Mouse (Mus musculus) limb, embryonic 14.5 days (tissue): ENCODE measurements around the gene Tenm2. TPM values are rescaled to one million over a fixed set of nuclear protein-coding genes. Genes with fewer than 3 reads are reported as not detected.

Experiments used
- ATAC-seq: fragments of 200-750 bp; cut with Nextera tagmentation; 2 replicates; pipeline ENCODE4 v1.8.0; 2017; ENCODE audit warnings: low read depth, moderate number of reproducible peaks, moderate TSS enrichment; ENCODE audit not compliant: low FRiP score
- DNase-seq: peaks from one replicate; pipeline ENCODE4 v3.0.0-alpha.2; 2015; ENCODE audit warnings: low spot score
- H3K27ac ChIP-seq: fragments of 300-500 bp; sonication (generic); replicated peaks from 2 replicates; pipeline ENCODE4 v1.5.1; 2014; ENCODE audit warnings: low read depth, mild to moderate bottlenecking, low read length, moderate library complexity, mixed read lengths
- H3K27me3 ChIP-seq: fragments of 300-500 bp; sonication (generic); 2 replicates; pipeline ENCODE4 v1.6.1; 2014; ENCODE audit warnings: low read length, mixed read lengths; ENCODE audit not compliant: control insufficient read depth, insufficient read depth
- H3K36me3 ChIP-seq: fragments of 300-500 bp; sonication (generic); 2 replicates; pipeline ENCODE4 v1.6.1; 2014; ENCODE audit warnings: mild to moderate bottlenecking, low read length, moderate library complexity, mixed read lengths; ENCODE audit not compliant: control insufficient read depth, insufficient read depth
- H3K4me1 ChIP-seq: fragments of 300-500 bp; sonication (generic); 2 replicates; pipeline ENCODE4 v1.6.1; 2014; ENCODE audit warnings: antibody characterized with exemption, low read length, mixed read lengths; ENCODE audit not compliant: control insufficient read depth, insufficient read depth
- H3K4me2 ChIP-seq: fragments of 300-500 bp; sonication (generic); replicated peaks from 2 replicates; pipeline ENCODE4 v1.6.1; 2014; ENCODE audit warnings: low read depth, mild to moderate bottlenecking, low read length, moderate library complexity; ENCODE audit not compliant: severe bottlenecking
- H3K4me3 ChIP-seq: fragments of 300-500 bp; sonication (generic); replicated peaks from 2 replicates; pipeline ENCODE4 v1.5.1; 2014; ENCODE audit warnings: low read length
- H3K9ac ChIP-seq: fragments of 300-500 bp; sonication (generic); 2 replicates; pipeline ENCODE4 v1.6.1; 2014; ENCODE audit warnings: mild to moderate bottlenecking, low read depth, low read length, moderate library complexity; ENCODE audit not compliant: severe bottlenecking
- H3K9me3 ChIP-seq: fragments of 300-500 bp; sonication (generic); 2 replicates; pipeline ENCODE4 v1.6.1; 2016; ENCODE audit warnings: low read length; ENCODE audit not compliant: control insufficient read depth
- POLR2A ChIP-seq: fragments of 200-500 bp; IDR thresholded peaks from 2 replicates; pipeline ENCODE4 v1.8.0; 2012; ENCODE audit warnings: inconsistent platforms, mild to moderate bottlenecking, moderate library complexity, borderline replicate concordance; ENCODE audit not compliant: insufficient read depth, insufficient read length; ENCODE audit errors: extremely low read depth
- WGBS: fragments of 180-500 bp; shearing (Covaris S2); extraction: QIAGEN DNeasy Blood & Tissue Kit; methylation state at CpG from one replicate; pipeline ENCODE4 v1.1.7; 2014; 5-methylcytosine and 5-hydroxymethylcytosine counted together
- polyA plus RNA-seq, 2 experiments: library from polyadenylated mRNA; depleted of rRNA in 1 of 2; stranded (reverse) in 1 of 2; unstranded in 1 of 2; fragments of >200 nt; fragmentation: Nextera tagmentation in 1 of 2; extraction: Ambion mirVana in 1 of 2; gene quantifications; 2 replicates each; pipeline versions ENCODE4 v1.2.1 to v1.2.3; 2012 to 2014

Gene Tenm2
- polyA plus RNA-seq, 2 experiments: 3.7 to 5.6 TPM

GRCm38 (mm10) chr11:36441801-36442200 lies 794.0 kb downstream of the Tenm2 start:
- H3K4me2 ChIP-seq: no peak overlapping the region
- no peaks in the 10 kb centered on the region for H3K27me3 ChIP-seq
- DNase-seq (no peak), ATAC-seq (no peak)
- H3K9me3 ChIP-seq: no peaks in the 10 kb centered on the region
- no peak overlapping the region for H3K4me3 ChIP-seq
- TF ChIP-seq POLR2A: no peak
- no peak overlapping the region for H3K27ac ChIP-seq
- H3K9ac ChIP-seq: no peak overlapping the region
- no peaks in the 10 kb centered on the region for H3K36me3 ChIP-seq
- WGBS: 17% methylated on average over 6 of the region's 6 CpGs
- no peaks in the 10 kb centered on the region for H3K4me1 ChIP-seq

GRCm38 (mm10) chr11:36436251-36436650 lies 799.5 kb downstream of the Tenm2 start:
- no peaks in the 10 kb centered on the region for H3K9me3 ChIP-seq
- no peaks in the 10 kb centered on the region for H3K27me3 ChIP-seq
- no peak for DNase-seq
- no peaks in the 10 kb centered on the region for H3K36me3 ChIP-seq
- no peak overlapping the region for H3K27ac ChIP-seq
- TF ChIP-seq POLR2A: no peak
- WGBS: 44% methylated on average over 8 of the region's 8 CpGs
- no peak for ATAC-seq
- H3K4me3 ChIP-seq: no peak overlapping the region
- peaks cover 10% of the 10 kb centered on the region; the same call in 1 of the 2 replicates for H3K4me1 ChIP-seq
- no peak overlapping the region for H3K4me2 ChIP-seq
- no peak overlapping the region for H3K9ac ChIP-seq

- no peaks in the 10 kb centered on the region for H3K27me3 ChIP-seq
- no peak overlapping the region for H3K9ac ChIP-seq
- no peak overlapping the region for H3K27ac ChIP-seq
- 52% methylated on average over 5 of the region's 5 CpGs for WGBS
- no peak overlapping the region for H3K4me3 ChIP-seq
- H3K4me1 ChIP-seq: peaks cover 20% of the 10 kb centered on the region
- no peak for ATAC-seq
- no peak for DNase-seq
- no peak for TF ChIP-seq POLR2A
- H3K9me3 ChIP-seq: no peaks in the 10 kb centered on the region
- H3K4me2 ChIP-seq: no peak overlapping the region
- H3K36me3 ChIP-seq: no peaks in the 10 kb centered on the region
Measured at GRCm38 (mm10) chr11:36428947-36429346, 806.8 kb downstream of the Tenm2 start.

GRCm38 (mm10) chr11:36424959-36425358 lies 810.8 kb downstream of the Tenm2 start:
- ATAC-seq (no peak), DNase-seq (no peak)
- Histone ChIP-seq H3K9me3 (no peaks in the 10 kb centered on the region), H3K36me3 (no peaks in the 10 kb centered on the region), H3K4me3 (no peak overlapping the region), H3K4me1 (peaks cover 9% of the 10 kb centered on the region), H3K27me3 (no peaks in the 10 kb centered on the region), H3K27ac (no peak overlapping the region), H3K9ac (no peak overlapping the region), H3K4me2 (no peak overlapping the region)
- 52% methylated on average over 3 of the region's 3 CpGs for WGBS
- TF ChIP-seq POLR2A: no peak

GRCm38 (mm10) chr11:36420047-36420446 lies 815.7 kb downstream of the Tenm2 start:
- H3K9me3 ChIP-seq: no peaks in the 10 kb centered on the region
- DNase-seq (peak; percentile 18), ATAC-seq (no peak)
- no peaks in the 10 kb centered on the region for H3K4me1 ChIP-seq
- 49% methylated on average over 7 of the region's 7 CpGs for WGBS
- no peak for TF ChIP-seq POLR2A
- H3K36me3 ChIP-seq: no peaks in the 10 kb centered on the region
- H3K4me2 ChIP-seq: no peak overlapping the region
- no peak overlapping the region for H3K9ac ChIP-seq
- H3K4me3 ChIP-seq: no peak overlapping the region
- no peaks in the 10 kb centered on the region for H3K27me3 ChIP-seq
- H3K27ac ChIP-seq: no peak overlapping the region

- no peak for ATAC-seq
Measured at GRCm38 (mm10) chr11:36415244-36415643, 820.5 kb downstream of the Tenm2 start.

More at GRCm38 (mm10) chr11:36415244-36415643, 820.5 kb downstream of the Tenm2 start:
- H3K9ac ChIP-seq: no peak overlapping the region
- no peak overlapping the region for H3K4me3 ChIP-seq
- WGBS: 83% methylated on average over 7 of the region's 7 CpGs
- no peaks in the 10 kb centered on the region for H3K4me1 ChIP-seq
- no peaks in the 10 kb centered on the region for H3K36me3 ChIP-seq
- no peak overlapping the region for H3K27ac ChIP-seq
- no peak for DNase-seq
- H3K9me3 ChIP-seq: no peaks in the 10 kb centered on the region
- H3K4me2 ChIP-seq: no peak overlapping the region
- no peak for TF ChIP-seq POLR2A
- H3K27me3 ChIP-seq: no peaks in the 10 kb centered on the region
